Mouse (Mus musculus) naive thymus-derived CD4-positive, alpha-beta T cell, adult 2 months (primary cell): Measurements from ENCODE around the gene Ifi203.
"Not testable (repeated sequence)": the region's sequence is repeated elsewhere in the genome, so short reads cannot be mapped to it uniquely, and the experiment has no call there.

Source experiments
- DNase-seq: peaks from one replicate; pipeline ENCODE4 v3.0.0-alpha.2; 2011; ENCODE audit warnings: low read depth

Gene Ifi203

DNA sequence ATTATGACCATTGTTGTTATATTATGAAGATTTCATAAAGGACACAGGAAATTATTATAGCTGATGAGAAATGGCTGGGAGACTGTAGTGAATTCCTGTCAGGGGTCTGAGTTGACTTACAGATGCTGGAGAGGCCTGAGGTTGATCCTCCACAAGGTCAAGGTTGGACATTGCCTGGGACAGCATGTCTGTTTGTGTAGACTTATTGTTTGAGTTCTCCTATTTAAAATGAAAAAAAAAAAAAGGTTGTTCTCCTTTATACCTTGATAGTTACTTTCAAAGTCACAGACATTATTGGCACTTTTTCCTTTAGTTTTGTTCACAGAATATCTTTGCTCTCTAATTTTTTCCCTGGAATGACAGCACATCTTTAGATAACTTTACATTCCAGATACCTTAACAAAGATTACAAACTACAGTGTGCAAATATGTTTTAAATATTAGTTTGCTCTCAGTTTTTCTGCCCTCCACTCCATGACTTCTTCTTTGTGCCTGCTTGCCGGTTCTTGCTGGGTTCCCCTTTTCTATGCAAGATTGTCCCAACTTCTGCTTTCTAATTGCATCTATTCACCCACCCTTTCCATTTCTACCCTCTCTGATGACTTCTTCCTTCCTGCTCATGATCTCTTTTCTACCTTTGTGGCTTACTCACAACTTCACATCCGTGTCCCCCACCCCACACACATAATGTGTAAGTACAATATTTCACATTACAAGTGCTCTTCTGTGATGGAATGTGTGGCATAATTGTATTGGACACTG is 55.3 kb downstream of the Ifi203 start:
- not testable (repeated sequence) for DNase-seq

DNA sequence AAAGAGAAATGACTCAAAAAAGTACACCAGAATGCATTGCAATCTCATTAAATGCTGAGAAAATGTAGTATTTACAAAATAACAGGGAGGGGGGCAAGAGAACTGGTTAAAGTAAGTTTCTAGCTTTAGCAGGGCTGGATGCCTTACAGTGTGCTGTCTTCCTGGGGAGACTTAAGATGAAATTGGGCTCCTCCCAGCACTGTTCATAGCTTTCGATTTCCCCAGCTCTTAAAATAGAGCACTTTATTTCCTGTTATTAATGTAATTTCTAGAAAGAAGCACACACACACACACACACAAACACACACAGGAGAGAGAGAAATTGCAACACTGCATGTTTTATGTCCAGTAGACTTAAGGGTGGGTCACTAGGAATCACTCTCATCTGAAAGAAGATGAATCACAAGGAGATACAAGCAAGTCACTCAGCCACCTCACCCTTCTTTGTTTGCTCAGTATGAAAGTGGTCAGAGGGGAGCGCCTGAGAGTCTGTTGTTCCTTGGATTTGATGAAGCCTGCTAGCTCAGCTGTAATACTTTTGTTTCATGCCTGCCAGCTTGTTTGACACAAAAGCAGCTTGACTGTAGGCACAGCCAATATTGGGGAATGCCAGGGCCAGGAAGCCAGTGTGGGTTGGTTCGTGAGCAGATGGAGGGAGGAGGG is 62.3 kb downstream of the Ifi203 start:
- peak; percentile 49 for DNase-seq

DNA sequence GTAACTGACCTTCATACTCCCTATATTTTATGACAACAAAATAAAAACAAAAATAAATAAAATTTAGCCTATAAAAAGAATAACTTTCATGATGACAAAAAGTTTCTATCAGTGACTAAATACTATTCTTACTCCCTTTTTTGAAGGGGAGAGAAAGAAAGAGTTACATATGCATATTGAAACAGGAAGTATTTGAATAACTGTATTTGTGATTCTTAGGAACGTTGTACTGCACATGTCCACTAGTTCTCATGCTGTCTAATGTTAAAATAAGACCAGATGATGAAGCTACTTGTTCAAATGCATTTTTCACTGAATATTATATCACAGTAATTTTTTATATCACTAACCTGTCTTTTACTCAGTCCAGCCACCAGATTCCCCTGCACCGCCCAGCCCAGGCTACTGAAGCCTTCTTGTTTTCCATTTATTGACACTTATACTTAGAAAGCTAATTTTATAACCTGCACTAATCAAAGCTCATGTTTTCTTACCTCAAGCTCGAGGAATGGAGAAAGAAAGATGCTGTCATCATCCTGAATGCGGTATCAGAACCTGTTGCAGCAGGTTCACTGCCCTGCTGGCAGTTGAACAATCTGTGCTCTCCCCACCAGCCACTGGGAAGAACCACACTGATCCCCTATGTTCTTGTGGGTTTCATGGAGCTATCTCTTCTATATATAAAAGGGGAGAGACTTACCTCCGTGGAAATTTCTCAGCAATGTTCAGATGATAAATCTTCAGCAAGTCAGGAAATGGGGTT is 63.1 kb downstream of the Ifi203 start:
- peak; percentile 34 for DNase-seq

DNA sequence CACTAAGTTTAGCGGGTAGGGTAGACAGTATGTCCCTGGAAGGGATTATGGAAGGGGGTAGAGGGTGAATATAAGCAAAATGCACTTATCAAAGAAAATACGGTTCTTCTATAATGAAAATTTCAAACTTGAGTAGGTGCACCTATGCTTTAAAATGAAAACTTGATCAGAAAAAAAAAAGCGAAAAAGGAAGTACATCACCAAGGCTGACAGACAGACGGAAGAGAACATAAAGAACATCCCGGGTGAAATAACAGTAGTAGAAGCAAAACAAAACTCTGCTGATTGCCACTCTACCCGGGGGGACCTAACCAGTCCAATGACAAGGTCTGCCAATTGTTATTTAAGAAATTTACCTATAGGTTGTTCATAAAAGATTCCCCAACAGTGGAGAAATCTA is 64.2 kb downstream of the Ifi203 start:
- DNase-seq: peak; percentile 47

DNA sequence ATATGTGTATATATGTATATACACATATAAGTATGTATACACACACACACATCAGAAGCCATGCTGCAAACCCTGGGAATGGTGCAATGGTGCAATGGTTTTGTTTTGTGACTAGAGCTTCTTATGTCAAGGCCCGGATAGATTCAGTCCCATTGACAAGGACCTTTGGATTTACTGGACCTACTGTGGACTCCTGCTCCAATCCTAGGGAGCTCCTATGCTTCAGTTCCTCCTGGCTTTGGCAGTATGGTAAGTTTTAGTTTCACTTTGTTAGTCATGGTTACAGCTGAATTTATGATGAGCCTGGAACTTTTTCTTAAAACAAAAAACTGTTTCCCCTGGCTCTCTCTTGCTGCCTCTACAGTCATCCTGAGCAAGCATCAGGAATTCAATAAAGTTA is 65.3 kb downstream of the Ifi203 start:
- not testable (repeated sequence) for DNase-seq
